Mouse (Mus musculus): ENCODE measurements around the gene Map1a.

The Map1a gene

GRCm38 (mm10) chr2:121316278-121316677, 26.9 kb downstream of the Map1a start:
- no peak for DNase-seq

- no peak for DNase-seq
Observed at GRCm38 (mm10) chr2:121323041-121323440, 33.6 kb downstream of the Map1a start.

GRCm38 (mm10) chr2:121323693-121324470, 34.5 kb downstream of the Map1a start:
- peak; percentile 38 for DNase-seq

- DNase-seq: no peak
Observed at GRCm38 (mm10) chr2:121329492-121329891, 40.1 kb downstream of the Map1a start.

GRCm38 (mm10) chr2:121339057-121339456, 49.7 kb downstream of the Map1a start:
- no peak for DNase-seq

GRCm38 (mm10) chr2:121353156-121353555, 63.8 kb downstream of the Map1a start:
- DNase-seq: no peak

- no peak for DNase-seq
Observed at GRCm38 (mm10) chr2:121354378-121354777, 65.0 kb downstream of the Map1a start.

- DNase-seq: peak; percentile 98
Observed at GRCm38 (mm10) chr2:121354820-121355592, 65.6 kb downstream of the Map1a start, which contains the start of gene Ppip5k1. TSS of gene Ppip5k1 (minus strand) at chr2:121355396.

GRCm38 (mm10) chr2:121357494-121357893, 68.1 kb downstream of the Map1a start, which contains the start of gene Ckmt1:
TSS of gene Ckmt1 (plus strand) at chr2:121357714.
- peak; percentile 24 for DNase-seq

- no peak for DNase-seq
Observed at GRCm38 (mm10) chr2:121357961-121358360, 68.6 kb downstream of the Map1a start.

GRCm38 (mm10) chr2:121358381-121358780, 69.0 kb downstream of the Map1a start:
- peak; percentile 76 for DNase-seq

- no peak for DNase-seq
Observed at GRCm38 (mm10) chr2:121359461-121359860, 70.1 kb downstream of the Map1a start.
